Comparison of ENCODE assay signal across 9 mouse cellular contexts in genomic region chr4:124446615-124447014, GRCm38 (mm10).
A peak's percentile ranks its signal among the peaks of the same experiment; 100 is the strongest.
DNase-seq lines count a peak whose midpoint lies in the region; ATAC-seq lines count a peak whose summit lies in the region.
"Had no signal": no experiment of that assay in that cellular context is flagged by ENCODE, and none has a peak within 500 bp of the region (broad histone marks: within the 10 kb centered on the region; RNA-seq: fewer than 3 reads in every experiment).

No protein-coding gene starts in this region.

- peaks cover 43% of the 10 kb centered on the region for H3K27me3 ChIP-seq in heart, embryonic 12.5 days (replicated peaks)
- H3K27me3 ChIP-seq in midbrain, embryonic 12.5 days = peaks cover 51% of the 10 kb centered on the region
- peaks cover 3% of the 10 kb centered on the region; the same call in 1 of the 2 replicates for H3K27me3 ChIP-seq in midbrain, embryonic 16.5 days (ENCODE audit: control insufficient read depth, insufficient read depth, low read depth, low read length)

- H3K9ac ChIP-seq in heart, embryonic 12.5 days = no peak overlapping the region
- H3K9ac ChIP-seq in midbrain, embryonic 12.5 days (replicated peaks) = no peak overlapping the region
- no peak overlapping the region for H3K9ac ChIP-seq in midbrain, embryonic 16.5 days (ENCODE audit: low read depth, low read length)
- H3K9ac ChIP-seq: limb, embryonic 15.5 days had no signal

- peaks cover 8% of the 10 kb centered on the region; the same call in 1 of the 2 replicates for H3K4me1 ChIP-seq in heart, embryonic 12.5 days (replicated peaks)
- H3K4me1 ChIP-seq in midbrain, embryonic 12.5 days = peaks cover 40% of the 10 kb centered on the region
- peaks cover 22% of the 10 kb centered on the region for H3K4me1 ChIP-seq in midbrain, embryonic 16.5 days (ENCODE audit: control insufficient read depth, insufficient read depth, low read length)

- H3K36me3 ChIP-seq in heart, embryonic 12.5 days = no peaks in the 10 kb centered on the region
- no peaks in the 10 kb centered on the region for H3K36me3 ChIP-seq in midbrain, embryonic 12.5 days
- H3K36me3 ChIP-seq in midbrain, embryonic 16.5 days (ENCODE audit: control insufficient read depth, insufficient read depth, low read length) = no peaks in the 10 kb centered on the region
- H3K36me3 ChIP-seq: limb, embryonic 15.5 days had no signal

- 67% methylated on average over 8 of the region's 8 CpGs for WGBS in heart, embryonic 12.5 days
- 50% methylated on average over 8 of the region's 8 CpGs for WGBS in midbrain, embryonic 12.5 days
- WGBS in midbrain, embryonic 16.5 days = 37% methylated on average over 8 of the region's 8 CpGs

- intact Hi-C loops in heart, postnatal 14 days (cut with DNase I) = no loop called here

- DNase-seq in heart, postnatal 14 days = peak; percentile 3 to 11
- DNase-seq in cerebellum, postnatal 14 days = peak; percentile 50 to 60
- DNase-seq in ovary, postnatal 14 days (ENCODE audit: low spot score) = peak; percentile 31
- no peak for DNase-seq in retina, embryonic 14.5 days (ENCODE audit: low spot score)

- H3K4me2 ChIP-seq in heart, embryonic 12.5 days = no peak overlapping the region
- no peak overlapping the region for H3K4me2 ChIP-seq in midbrain, embryonic 12.5 days (replicated peaks)
- no peak overlapping the region for H3K4me2 ChIP-seq in midbrain, embryonic 16.5 days (ENCODE audit: low read length)
- H3K4me2 ChIP-seq: limb, embryonic 15.5 days had no signal

- ATAC-seq in heart, embryonic 12.5 days (ENCODE audit: insufficient number of reproducible peaks, low FRiP score) = no peak
- ATAC-seq in midbrain, embryonic 12.5 days (ENCODE audit: low FRiP score, low read depth) = no peak
- ATAC-seq in midbrain, embryonic 16.5 days = no peak
- ATAC-seq: activated CD4-positive, CD25-positive, alpha-beta regulatory T cell, adult 4 months had no signal

- no peak overlapping the region for H3K4me3 ChIP-seq in heart, embryonic 12.5 days
- no peak overlapping the region for H3K4me3 ChIP-seq in midbrain, embryonic 12.5 days
- H3K4me3 ChIP-seq in midbrain, embryonic 16.5 days (ENCODE audit: low read depth, low read length) = no peak overlapping the region
- H3K4me3 ChIP-seq: limb, embryonic 15.5 days had no signal

- H3K9me3 ChIP-seq in heart, embryonic 12.5 days (replicated peaks) = no peaks in the 10 kb centered on the region
- no peaks in the 10 kb centered on the region for H3K9me3 ChIP-seq in midbrain, embryonic 12.5 days
- no peaks in the 10 kb centered on the region for H3K9me3 ChIP-seq in midbrain, embryonic 16.5 days (replicated peaks; ENCODE audit: control insufficient read depth, low read length, poor library complexity, severe bottlenecking)
- H3K9me3 ChIP-seq: limb, embryonic 15.5 days had no signal

- no peak overlapping the region for H3K27ac ChIP-seq in heart, embryonic 12.5 days (ENCODE audit: poor library complexity, severe bottlenecking)
- peak overlapping the region; percentile 32; the same call in 1 of the 2 replicates for H3K27ac ChIP-seq in midbrain, embryonic 12.5 days (replicated peaks)
- H3K27ac ChIP-seq in midbrain, embryonic 16.5 days (ENCODE audit: low read length) = no peak overlapping the region; the same call in 1 of the 2 replicates
- H3K27ac ChIP-seq: limb, embryonic 15.5 days had no signal
